In genomic region chr15:11742820-11743219, GRCm38 (mm10) we compare ENCODE assay signal across 21 mouse cellular contexts.
"Had no signal": no experiment of that assay in that cellular context is flagged by ENCODE, and none has a peak within 500 bp of the region (broad histone marks: within the 10 kb centered on the region; RNA-seq: fewer than 3 reads in every experiment).

No protein-coding gene starts in this region.

- H3K27ac ChIP-seq: heart, embryonic 15.5 days; hindbrain, embryonic 13.5 days; hindbrain, embryonic 15.5 days; hindbrain, postnatal 0 days; limb, embryonic 13.5 days; limb, embryonic 15.5 days; liver, embryonic 12.5 days; liver, embryonic 14.5 days had no signal

- H3K4me1 ChIP-seq: liver, embryonic 12.5 days had no signal

- H3K4me2 ChIP-seq: liver, embryonic 12.5 days had no signal

- H3K9me3 ChIP-seq: heart, embryonic 15.5 days; hindbrain, embryonic 13.5 days; hindbrain, embryonic 15.5 days; limb, embryonic 13.5 days; limb, embryonic 15.5 days; liver, embryonic 12.5 days had no signal

- H3K9ac ChIP-seq: hindbrain, embryonic 13.5 days; hindbrain, embryonic 15.5 days; limb, embryonic 13.5 days; limb, embryonic 15.5 days; liver, embryonic 12.5 days; liver, embryonic 14.5 days had no signal

- DNase-seq: forebrain, postnatal 0 days; gastrocnemius, postnatal 14 days; gastrocnemius, postnatal 36 days; heart, postnatal 36 days; kidney, adult 11 months; kidney, adult 2 months; kidney, adult 9 months; kidney, postnatal 10 days; kidney, postnatal 36 days; layer of hippocampus, adult 9-11 months; layer of hippocampus, postnatal 36 days; left cerebral cortex, postnatal 4 days had no signal

- H3K36me3 ChIP-seq: heart, embryonic 15.5 days; hindbrain, embryonic 13.5 days; hindbrain, embryonic 15.5 days; limb, embryonic 13.5 days; limb, embryonic 15.5 days; liver, embryonic 12.5 days had no signal

- H3K27me3 ChIP-seq: heart, embryonic 15.5 days; hindbrain, embryonic 13.5 days; hindbrain, embryonic 15.5 days; limb, embryonic 15.5 days; liver, embryonic 12.5 days had no signal

- H3K4me3 ChIP-seq: hindbrain, embryonic 13.5 days; hindbrain, embryonic 15.5 days; limb, embryonic 15.5 days; liver, embryonic 12.5 days had no signal

- ATAC-seq: forebrain, postnatal 0 days; intestine, embryonic 16.5 days; liver, embryonic 12.5 days had no signal
